Mouse (Mus musculus) embryonic facial prominence, embryonic 15.5 days (tissue): ENCODE results near the gene Tmem62. TPM values are rescaled to one million over a fixed set of nuclear protein-coding genes. Genes with fewer than 3 reads are reported as not detected.
"Not testable (repeated sequence)": the region's sequence is repeated elsewhere in the genome, so short reads cannot be mapped to it uniquely, and the experiment has no call there.

ENCODE experiments used
- ATAC-seq: fragments of 200-750 bp; cut with Nextera tagmentation; 2 replicates; pipeline ENCODE4 v1.8.0; 2017; ENCODE audit warnings: low read depth, moderate TSS enrichment; ENCODE audit not compliant: insufficient number of reproducible peaks, low FRiP score, low TSS enrichment
- H3K27ac ChIP-seq: fragments of 300-500 bp; sonication (generic); replicated peaks from 2 replicates; pipeline ENCODE4 v1.5.1; 2015; ENCODE audit warnings: mild to moderate bottlenecking, inconsistent platforms
- H3K27me3 ChIP-seq: fragments of 300-500 bp; sonication (generic); 2 replicates; pipeline ENCODE4 v1.6.1; 2015; ENCODE audit warnings: inconsistent platforms
- H3K36me3 ChIP-seq: fragments of 300-500 bp; sonication (generic); 2 replicates; pipeline ENCODE4 v1.6.1; 2015; ENCODE audit warnings: mild to moderate bottlenecking, inconsistent platforms
- H3K4me1 ChIP-seq: fragments of 300-500 bp; sonication (generic); 2 replicates; pipeline ENCODE4 v1.6.1; 2015; ENCODE audit warnings: inconsistent platforms
- H3K4me2 ChIP-seq: fragments of 300-500 bp; sonication (generic); replicated peaks from 2 replicates; pipeline ENCODE4 v1.6.1; 2015; ENCODE audit warnings: mild to moderate bottlenecking, inconsistent platforms
- H3K4me3 ChIP-seq: fragments of 300-500 bp; sonication (generic); replicated peaks from 2 replicates; pipeline ENCODE4 v1.5.1; 2015; ENCODE audit warnings: mild to moderate bottlenecking, inconsistent platforms
- H3K9ac ChIP-seq: fragments of 300-500 bp; sonication (generic); 2 replicates; pipeline ENCODE4 v1.6.1; 2015; ENCODE audit warnings: inconsistent platforms
- H3K9me3 ChIP-seq: fragments of 300-500 bp; sonication (generic); replicated peaks from 2 replicates; pipeline ENCODE4 v1.6.1; 2016; ENCODE audit warnings: inconsistent platforms
- WGBS: fragments of 180-500 bp; shearing (Covaris S2); methylation state at CpG from one replicate; pipeline ENCODE4 v1.1.7; 2015; 5-methylcytosine and 5-hydroxymethylcytosine counted together
- polyA plus RNA-seq: library from polyadenylated mRNA; unstranded; fragments of >200 nt; fragmentation: Nextera tagmentation; extraction: Ambion mirVana; gene quantifications from 2 replicates; pipeline ENCODE4 v1.2.1, GENCODE M21; 2015

Gene Tmem62
- polyA plus RNA-seq, 1 experiment from 2014 or later: 2.5 TPM

DNA sequence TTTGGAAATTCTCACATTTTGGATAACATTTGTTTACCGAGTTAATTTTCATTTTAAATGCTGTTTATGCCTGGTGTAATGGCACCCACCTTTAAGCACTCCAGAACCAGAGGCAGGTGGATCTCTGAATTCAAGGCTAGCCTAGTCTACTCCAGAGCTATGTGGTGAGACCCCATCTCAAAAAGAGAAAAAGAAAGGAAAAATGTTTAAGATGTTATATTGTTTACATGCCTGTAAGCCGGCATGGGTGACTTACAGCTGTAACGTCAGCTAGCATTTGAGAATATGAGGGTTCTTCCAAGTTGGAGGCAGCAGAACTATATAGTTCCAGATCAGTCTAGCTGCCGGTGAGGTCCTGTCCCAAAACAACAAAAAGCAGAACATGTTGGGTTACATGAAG is 5.1 kb upstream of the Tmem62 start:
- no peak overlapping the region for H3K9ac ChIP-seq
- no peak overlapping the region for H3K4me2 ChIP-seq
- H3K27ac ChIP-seq: no peak overlapping the region
- H3K4me3 ChIP-seq: no peak overlapping the region
- H3K27me3 ChIP-seq: no peaks in the 10 kb centered on the region
- peaks cover 10% of the 10 kb centered on the region; the same call in 1 of the 2 replicates for H3K4me1 ChIP-seq
- 85% methylated on average over 4 of the region's 4 CpGs for WGBS
- ATAC-seq: no peak
- H3K36me3 ChIP-seq: no peaks in the 10 kb centered on the region
- no peaks in the 10 kb centered on the region for H3K9me3 ChIP-seq

DNA sequence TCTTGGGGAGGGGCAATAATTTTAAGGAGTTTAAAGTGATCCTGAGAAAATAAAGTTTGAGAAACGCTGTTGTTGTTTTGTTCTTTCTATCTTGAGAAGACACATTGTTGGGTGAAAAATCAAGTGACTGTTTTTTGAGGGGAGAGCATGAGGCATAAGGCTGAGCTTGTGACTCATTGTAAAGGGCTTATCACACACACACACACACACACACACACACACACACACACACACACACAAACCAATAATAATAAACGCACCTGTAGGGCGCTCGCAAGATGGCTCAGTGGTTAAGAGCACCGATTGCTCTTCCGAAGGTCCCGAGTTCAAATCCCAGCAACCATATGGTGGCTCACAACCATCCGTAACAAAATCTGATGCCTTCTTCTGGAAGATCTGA is 4.6 kb upstream of the Tmem62 start:
- H3K9ac ChIP-seq, H3K4me2 ChIP-seq, H3K27me3 ChIP-seq, H3K27ac ChIP-seq, H3K9me3 ChIP-seq, H3K36me3 ChIP-seq, ATAC-seq, H3K4me3 ChIP-seq: not testable (repeated sequence)
- WGBS: 93% methylated on average over 8 of the region's 8 CpGs
- peaks cover 13% of the 10 kb centered on the region; the same call in 1 of the 2 replicates for H3K4me1 ChIP-seq

DNA sequence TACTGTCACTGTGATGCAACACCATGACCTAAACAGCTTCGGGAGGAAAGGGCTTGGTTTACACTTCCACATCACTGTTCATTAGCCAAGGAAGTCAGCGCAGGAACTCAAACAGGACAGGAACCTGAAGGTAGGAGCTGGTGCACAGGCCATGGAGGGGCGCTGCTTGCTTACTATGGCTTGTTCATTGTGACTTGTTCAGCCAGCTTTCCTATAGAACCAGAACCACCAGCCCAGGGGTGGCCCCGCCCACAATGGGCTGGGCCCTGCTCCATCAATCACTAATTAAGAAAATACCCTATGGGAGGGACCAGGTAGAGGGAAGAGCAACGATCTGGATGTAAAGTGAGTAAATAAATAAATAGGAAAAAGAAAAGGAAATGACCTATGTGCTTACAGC is 3.9 kb upstream of the Tmem62 start:
- no peak overlapping the region for H3K4me2 ChIP-seq

DNA sequence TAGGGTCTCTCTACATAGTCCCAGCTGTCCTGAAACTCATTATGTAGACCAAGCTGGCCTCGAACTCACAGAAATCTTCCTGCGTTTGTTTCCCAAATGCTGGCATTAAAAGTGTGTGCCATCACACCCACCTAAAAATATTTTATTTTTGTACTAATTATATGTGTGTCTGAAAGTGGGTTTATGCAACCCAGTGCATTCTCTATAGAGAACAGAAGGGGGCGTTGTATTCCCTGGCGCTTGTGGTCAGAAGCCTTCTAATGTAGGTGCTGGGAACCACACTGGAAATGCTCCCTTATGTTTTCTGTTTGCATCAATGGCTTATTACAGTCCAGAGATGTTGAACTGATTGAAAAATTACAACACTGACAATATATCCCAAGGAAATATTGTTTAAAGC is 509 bp upstream of the Tmem62 start:
- Histone ChIP-seq H3K4me2 (no peak overlapping the region), H3K9ac (no peak overlapping the region), H3K27me3 (no peaks in the 10 kb centered on the region), H3K36me3 (no peaks in the 10 kb centered on the region), H3K4me1 (0 out of 2 replicates have a peak, but pooled peaks cover 9% of the 10 kb centered on the region), H3K27ac (no peak overlapping the region), H3K9me3 (no peaks in the 10 kb centered on the region), H3K4me3 (no peak overlapping the region)
- 47% methylated on average over 4 of the region's 4 CpGs for WGBS
- ATAC-seq: no peak

More for the DNA sequence above, 3.9 kb upstream of the Tmem62 start:
- WGBS: 14% methylated on average over 5 of the region's 5 CpGs
- no peak overlapping the region for H3K9ac ChIP-seq
- H3K27ac ChIP-seq: no peak overlapping the region
- H3K36me3 ChIP-seq: no peaks in the 10 kb centered on the region
- no peaks in the 10 kb centered on the region for H3K9me3 ChIP-seq
- no peaks in the 10 kb centered on the region for H3K27me3 ChIP-seq
- ATAC-seq: no peak
- no peak overlapping the region for H3K4me3 ChIP-seq
- H3K4me1 ChIP-seq: peaks cover 16% of the 10 kb centered on the region; the same call in 1 of the 2 replicates

DNA sequence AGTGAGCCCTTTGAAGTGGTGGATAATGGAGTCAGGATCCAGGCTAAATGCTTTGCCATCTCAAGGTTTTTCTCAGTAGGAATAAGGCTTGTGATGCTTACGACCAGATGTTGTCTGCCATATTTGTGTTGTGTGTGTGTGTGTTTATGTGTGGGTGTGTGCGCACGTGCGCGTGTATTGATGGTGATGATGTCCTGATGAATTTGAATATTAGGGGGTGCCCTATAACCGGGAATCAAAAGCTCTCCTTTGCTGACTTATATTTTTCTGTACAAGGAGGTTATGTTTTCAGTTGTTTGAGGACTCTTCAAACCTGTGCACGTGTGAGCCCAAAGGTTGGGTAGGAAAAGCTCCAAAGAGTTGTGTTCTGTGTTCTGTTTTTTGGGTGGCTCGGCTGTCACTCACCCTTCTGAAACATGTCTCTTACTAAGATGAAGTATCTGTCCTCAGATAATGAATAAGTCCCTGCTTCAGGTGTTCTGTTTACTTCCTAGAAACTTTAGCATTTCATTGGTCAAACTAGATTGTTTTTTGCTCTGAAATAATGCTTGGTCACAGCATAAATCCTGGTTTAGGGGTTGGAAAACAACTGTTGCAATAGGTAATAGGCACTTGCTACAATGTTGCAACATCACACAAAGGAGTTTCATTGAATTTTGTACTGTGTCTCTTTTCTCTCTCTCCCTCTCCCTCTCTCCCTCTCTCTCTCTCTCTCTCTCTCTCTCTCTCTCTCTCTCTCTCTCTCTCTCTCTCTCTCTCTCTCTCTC is 1.3 kb downstream of the Tmem62 start:
- Histone ChIP-seq H3K4me3 (peak overlapping the region; percentile 74), H3K9me3 (no peaks in the 10 kb centered on the region), H3K4me2 (peak overlapping the region; percentile 96), H3K36me3 (no peaks in the 10 kb centered on the region), H3K27me3 (no peaks in the 10 kb centered on the region), H3K9ac (no peak overlapping the region), H3K4me1 (0 out of 2 replicates have a peak, but pooled peaks cover 7% of the 10 kb centered on the region), H3K27ac (no peak overlapping the region)
- 81% methylated on average over 8 of the region's 8 CpGs for WGBS
- ATAC-seq: no peak

DNA sequence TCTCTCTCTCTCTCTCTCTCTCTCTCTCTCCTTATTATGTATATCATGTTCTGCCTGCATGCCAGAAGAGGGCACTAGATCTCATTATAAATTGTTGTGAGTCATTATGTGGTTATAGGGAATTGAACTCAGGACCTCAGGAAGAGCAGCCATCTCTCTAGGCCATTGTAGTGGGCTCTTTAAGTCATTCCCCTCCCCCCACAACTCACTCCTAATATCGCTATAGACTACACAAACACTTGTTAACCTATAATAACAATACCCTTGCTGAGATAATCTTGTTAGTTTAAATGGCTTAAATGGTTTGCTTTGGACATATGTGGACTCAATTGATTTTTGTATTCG is 1.8 kb downstream of the Tmem62 start:
- no peaks in the 10 kb centered on the region for H3K36me3 ChIP-seq
- H3K27me3 ChIP-seq: no peaks in the 10 kb centered on the region
- H3K27ac ChIP-seq: no peak overlapping the region
- H3K9me3 ChIP-seq: no peaks in the 10 kb centered on the region
- H3K9ac ChIP-seq: no peak overlapping the region
- ATAC-seq: no peak
- 0 out of 2 replicates have a peak, but pooled peaks cover 6% of the 10 kb centered on the region for H3K4me1 ChIP-seq
- 63% methylated on average over 2 of the region's 2 CpGs for WGBS
- no peak overlapping the region for H3K4me3 ChIP-seq
- H3K4me2 ChIP-seq: no peak overlapping the region

DNA sequence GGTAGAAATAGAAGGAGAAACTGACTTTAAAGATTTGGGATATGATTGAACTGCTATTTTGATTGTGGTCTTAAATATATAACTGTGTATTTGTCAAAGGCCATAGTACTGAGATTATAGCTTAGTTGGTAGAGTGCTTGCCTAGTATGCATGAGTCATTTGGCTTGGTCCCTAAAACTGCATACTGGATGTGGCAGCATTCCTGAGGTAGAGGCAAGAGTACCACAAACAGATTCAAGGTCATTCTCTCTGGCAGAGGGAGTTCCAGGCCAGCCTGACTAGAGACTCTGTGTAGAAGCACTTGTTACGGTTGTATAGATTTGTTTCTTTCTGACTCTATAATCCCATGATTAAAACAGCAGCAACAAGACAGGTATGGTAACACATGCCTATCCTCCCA is 3.0 kb downstream of the Tmem62 start:
- ATAC-seq: no peak
- Histone ChIP-seq H3K27me3 (no peaks in the 10 kb centered on the region), H3K27ac (no peak overlapping the region), H3K4me1 (0 out of 2 replicates have a peak, but pooled peaks cover 6% of the 10 kb centered on the region), H3K4me3 (no peak overlapping the region), H3K36me3 (no peaks in the 10 kb centered on the region), H3K4me2 (no peak overlapping the region), H3K9ac (no peak overlapping the region), H3K9me3 (no peaks in the 10 kb centered on the region)
- WGBS: 81% methylated on average over 1 of the region's 1 CpGs

DNA sequence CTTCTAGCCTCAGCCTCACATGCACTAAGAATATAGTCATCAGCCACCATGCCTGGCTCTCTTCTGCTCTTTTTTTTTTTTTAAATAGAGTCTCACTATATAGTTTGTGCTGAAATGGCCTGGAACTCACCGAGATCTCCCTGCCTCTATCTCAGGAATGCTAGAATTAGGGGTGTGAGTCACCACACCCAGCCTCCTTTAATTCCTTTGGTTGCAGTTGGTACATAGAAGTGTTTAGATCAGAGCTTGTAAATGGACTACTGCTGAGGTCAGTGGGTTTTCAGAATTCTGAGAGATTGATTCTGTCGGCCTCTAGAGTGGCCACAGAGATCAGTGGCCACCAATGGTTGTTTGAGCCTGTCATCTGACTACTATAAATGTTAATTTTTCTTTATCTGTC is 4.0 kb downstream of the Tmem62 start:
- Histone ChIP-seq H3K9ac (no peak overlapping the region), H3K4me3 (no peak overlapping the region), H3K4me2 (no peak overlapping the region), H3K36me3 (no peaks in the 10 kb centered on the region), H3K4me1 (0 out of 2 replicates have a peak, but pooled peaks cover 6% of the 10 kb centered on the region), H3K27ac (no peak overlapping the region), H3K27me3 (no peaks in the 10 kb centered on the region), H3K9me3 (no peaks in the 10 kb centered on the region)
- 62% methylated on average over 2 of the region's 2 CpGs for WGBS
- no peak for ATAC-seq

DNA sequence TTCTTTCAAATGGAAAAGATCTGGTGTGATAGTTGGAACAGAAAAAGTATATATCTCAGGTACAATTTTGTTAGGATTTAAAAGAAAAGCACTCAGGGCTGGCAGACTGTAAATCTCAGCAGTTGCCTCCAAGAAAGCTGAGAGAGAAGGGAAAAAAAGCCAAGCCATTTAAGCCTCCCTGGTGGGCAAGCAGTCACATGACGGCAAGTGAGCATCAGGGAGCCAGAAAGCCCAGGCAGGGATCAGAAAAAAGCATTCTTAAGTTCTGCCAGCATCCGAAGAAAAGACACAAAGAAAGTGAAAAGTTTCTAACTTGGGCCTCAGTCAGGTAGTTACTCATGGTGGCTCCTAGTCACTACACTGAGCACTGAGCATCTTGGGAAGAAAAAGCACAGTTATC is 6.8 kb downstream of the Tmem62 start:
- H3K4me1 ChIP-seq: no peaks in the 10 kb centered on the region
- 12% methylated on average over 2 of the region's 2 CpGs for WGBS

DNA sequence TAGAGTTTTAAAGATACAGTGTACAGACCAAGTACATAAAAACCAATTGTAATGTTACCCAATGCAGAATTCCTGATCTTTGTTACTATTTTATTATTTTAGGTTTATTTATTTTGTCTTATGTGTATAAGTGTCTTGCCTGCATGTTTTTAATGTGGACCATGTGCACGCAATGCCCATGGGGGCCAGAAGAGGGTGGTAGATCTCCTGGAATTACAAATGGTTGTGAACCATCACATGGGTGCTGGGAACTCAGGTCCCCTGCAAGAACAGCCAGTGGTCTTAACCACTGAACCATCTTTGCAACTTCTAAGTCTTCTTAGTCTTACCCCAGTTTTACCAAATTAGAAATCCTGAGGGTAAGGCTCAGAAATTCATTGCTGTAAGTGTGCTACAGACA is 8.4 kb downstream of the Tmem62 start:
- Histone ChIP-seq H3K4me1 (no peaks in the 10 kb centered on the region), H3K9me3 (no peaks in the 10 kb centered on the region), H3K4me3 (no peak overlapping the region), H3K4me2 (no peak overlapping the region), H3K9ac (no peak overlapping the region), H3K36me3 (no peaks in the 10 kb centered on the region), H3K27ac (no peak overlapping the region), H3K27me3 (no peaks in the 10 kb centered on the region)
- ATAC-seq: no peak
- 97% methylated on average over 1 of the region's 1 CpGs for WGBS

More for the DNA sequence above, 6.8 kb downstream of the Tmem62 start:
- ATAC-seq: no peak
- H3K36me3 ChIP-seq: no peaks in the 10 kb centered on the region
- H3K9me3 ChIP-seq: no peaks in the 10 kb centered on the region
- H3K4me2 ChIP-seq: no peak overlapping the region
- H3K27ac ChIP-seq: no peak overlapping the region
- H3K9ac ChIP-seq: no peak overlapping the region
- no peaks in the 10 kb centered on the region for H3K27me3 ChIP-seq
- H3K4me3 ChIP-seq: no peak overlapping the region

DNA sequence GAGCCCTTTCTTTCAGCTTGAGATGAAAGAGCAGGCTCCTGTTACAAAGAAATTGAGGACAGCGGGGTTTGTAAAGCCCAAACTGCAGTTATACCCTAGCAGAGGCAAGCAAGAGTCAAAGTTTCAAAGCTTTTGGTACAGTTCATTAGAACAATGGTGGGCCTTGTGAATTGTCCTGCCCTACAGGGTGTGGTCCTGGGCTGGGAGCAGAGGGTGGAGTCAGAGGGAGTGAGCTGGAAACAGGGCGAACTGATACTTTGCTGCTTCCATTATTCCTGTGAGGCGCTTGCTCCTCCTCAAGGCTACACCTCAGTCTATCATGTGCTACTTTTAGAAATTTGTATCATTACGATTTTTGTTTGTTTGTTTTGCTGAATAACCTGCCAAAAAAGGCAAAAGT is 14.4 kb downstream of the Tmem62 start:
- Histone ChIP-seq H3K9ac (no peak overlapping the region), H3K4me1 (no peaks in the 10 kb centered on the region), H3K4me3 (no peak overlapping the region), H3K4me2 (no peak overlapping the region), H3K27me3 (no peaks in the 10 kb centered on the region), H3K9me3 (no peaks in the 10 kb centered on the region), H3K36me3 (no peaks in the 10 kb centered on the region), H3K27ac (no peak overlapping the region)
- ATAC-seq: no peak
- WGBS: 52% methylated on average over 4 of the region's 4 CpGs

DNA sequence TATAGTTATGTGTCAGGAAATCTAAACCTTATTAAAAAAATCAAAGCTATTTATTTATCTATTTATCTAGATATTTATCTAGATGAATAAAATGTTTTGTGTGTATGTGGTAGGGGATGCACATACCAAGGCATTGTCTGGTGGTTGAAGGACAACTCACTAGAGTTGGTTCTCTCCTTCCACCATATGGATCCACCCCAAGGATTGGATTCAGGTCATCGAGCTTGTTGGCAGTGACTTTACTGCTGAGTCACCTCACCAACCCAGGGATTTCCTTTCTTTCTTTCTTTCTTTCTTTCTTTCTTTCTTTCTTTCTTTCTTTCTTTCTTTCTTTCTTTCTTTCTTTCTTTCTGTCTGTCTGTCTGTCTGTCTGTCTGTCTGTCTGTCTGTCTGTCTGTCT is 19.8 kb downstream of the Tmem62 start:
- not testable (repeated sequence) for H3K27me3 ChIP-seq, H3K27ac ChIP-seq, H3K9ac ChIP-seq, H3K4me2 ChIP-seq, H3K9me3 ChIP-seq, H3K4me1 ChIP-seq, H3K4me3 ChIP-seq, H3K36me3 ChIP-seq, ATAC-seq
- 76% methylated on average over 1 of the region's 1 CpGs for WGBS
